Mouse (Mus musculus): ENCODE data around the gene Mrps16. TPM values are rescaled to one million over a fixed set of nuclear protein-coding genes. Genes with fewer than 3 reads are reported as not detected.

Mrps16 gene
- polyA plus RNA-seq, 1 experiment, result 27.6 TPM

- 90% methylated on average over 8 of the region's 8 CpGs for WGBS
- H3K36me3 ChIP-seq (ENCODE audit: control insufficient read depth, insufficient read depth, low read length), result peaks cover 13% of the 10 kb centered on the region
- DNase-seq (ENCODE audit: low read depth in 1 of 2, low spot score in 2 of 2), result peak; percentile 22 to 27
- H3K27me3 ChIP-seq (ENCODE audit: control insufficient read depth, insufficient read depth, low read length), result no peaks in the 10 kb centered on the region
- no peak overlapping the region for H3K27ac ChIP-seq (ENCODE audit: insufficient read depth, low read length)
- H3K4me1 ChIP-seq (ENCODE audit: control insufficient read depth, insufficient read depth, insufficient read length), result no peaks in the 10 kb centered on the region; the same call in 1 of the 2 replicates
- no peak overlapping the region for H3K4me3 ChIP-seq (ENCODE audit: extremely low read depth, insufficient read depth, insufficient read length)
- no peak for TF ChIP-seq CTCF (IDR thresholded peaks at IDR 0.05; ENCODE audit: extremely low read depth, insufficient read depth, insufficient read length, insufficient replicate concordance)
- no peak for TF ChIP-seq POLR2A (IDR thresholded peaks at IDR 0.05; ENCODE audit: low read depth, low read length)
Measured at GRCm38 (mm10) chr14:20340149-20340548, 53.3 kb downstream of the Mrps16 start.

GRCm38 (mm10) chr14:20339415-20339814 lies 54.0 kb downstream of the Mrps16 start:
- 97% methylated on average over 5 of the region's 5 CpGs for WGBS
- no peak overlapping the region for H3K27ac ChIP-seq (ENCODE audit: insufficient read depth, low read length)
- H3K4me3 ChIP-seq (ENCODE audit: extremely low read depth, insufficient read depth, insufficient read length), result no peak overlapping the region
- no peak for DNase-seq (ENCODE audit: low read depth in 1 of 2, low spot score in 2 of 2)
- no peaks in the 10 kb centered on the region for H3K27me3 ChIP-seq (ENCODE audit: control insufficient read depth, insufficient read depth, low read length)
- no peak for TF ChIP-seq CTCF (IDR thresholded peaks at IDR 0.05; ENCODE audit: extremely low read depth, insufficient read depth, insufficient read length, insufficient replicate concordance)
- TF ChIP-seq POLR2A (IDR thresholded peaks at IDR 0.05; ENCODE audit: low read depth, low read length), result no peak
- H3K4me1 ChIP-seq (ENCODE audit: control insufficient read depth, insufficient read depth, insufficient read length), result no peaks in the 10 kb centered on the region; the same call in 1 of the 2 replicates
- H3K36me3 ChIP-seq (ENCODE audit: control insufficient read depth, insufficient read depth, low read length), result peaks cover 14% of the 10 kb centered on the region

Other genes with a start within 250 kb of the Mrps16 start
- 7.4 and 7.8 TPM in 2 replicates for gene Kcnk5, start 211.8 kb downstream of the Mrps16 start, polyA plus RNA-seq (2012; rRNA removed)
- not detected in 2 replicates for gene Kcnk16, start 124.4 kb downstream of the Mrps16 start, polyA plus RNA-seq (2012; rRNA removed)
- 7.2 and 7.8 TPM in 2 replicates for gene Nudt13, start 98.9 kb downstream of the Mrps16 start, polyA plus RNA-seq (2012; rRNA removed)
- gene Ecd, start 45.5 kb downstream of the Mrps16 start, polyA plus RNA-seq (2012; rRNA removed), result 13.2 and 14.2 TPM in 2 replicates
- 12.6 and 15.4 TPM in 2 replicates for gene Fam149b, start 45.5 kb downstream of the Mrps16 start, polyA plus RNA-seq (2012; rRNA removed)
- 50.8 and 85.7 TPM in 2 replicates for gene Dnajc9, start 4.7 kb downstream of the Mrps16 start, polyA plus RNA-seq (2012; rRNA removed)
- not detected in 2 replicates for gene Cfap70, start 58.6 kb upstream of the Mrps16 start, polyA plus RNA-seq (2012; rRNA removed)
- 36.5 and 44.8 TPM in 2 replicates for gene Anxa7, start 86.5 kb upstream of the Mrps16 start, polyA plus RNA-seq (2012; rRNA removed)
- gene Mss51, start 103.3 kb upstream of the Mrps16 start, polyA plus RNA-seq (2012; rRNA removed), result 0.65 and 0.97 TPM in 2 replicates
- 6.0 and 6.5 TPM in 2 replicates for gene Ppp3cb, start 152.9 kb upstream of the Mrps16 start, polyA plus RNA-seq (2012; rRNA removed)
- gene Usp54, start 247.4 kb upstream of the Mrps16 start, polyA plus RNA-seq (2012; rRNA removed), result 1.9 and 2.1 TPM in 2 replicates